Mouse (Mus musculus): ENCODE measurements around the gene Stk24.

- TF ChIP-seq CTCF (IDR thresholded peaks at IDR 0.05; ENCODE audit: low read depth, low read length) = no peak
- no peak for TF ChIP-seq POLR2A (IDR thresholded peaks at IDR 0.05; ENCODE audit: borderline replicate concordance, low read depth, low read length)
Measured at GRCm38 (mm10) chr14:121355732-121356131, 24.1 kb downstream of the Stk24 start.
